Mouse (Mus musculus): ENCODE data around the gene Efna2. TPM values are rescaled to one million over a fixed set of nuclear protein-coding genes. Genes with fewer than 3 reads are reported as not detected.

Efna2 gene
- polyA plus RNA-seq, 1 experiment from 2014 or later, result 50.7 TPM

GRCm38 (mm10) chr10:80227877-80228775, 48.8 kb downstream of the Efna2 start:
- peaks cover 19% of the 10 kb centered on the region for H3K4me1 ChIP-seq (replicated peaks; ENCODE audit: control insufficient read depth, insufficient read depth, low read length)
- peak overlapping the region; percentile 97 for H3K9ac ChIP-seq (ENCODE audit: low read length)
- H3K9me3 ChIP-seq (ENCODE audit: control insufficient read depth, low read length), result no peaks in the 10 kb centered on the region
- no peaks in the 10 kb centered on the region; the same call in 1 of the 2 replicates for H3K36me3 ChIP-seq (ENCODE audit: control insufficient read depth, insufficient read depth, low read length)
- H3K4me3 ChIP-seq (ENCODE audit: low read depth, low read length), result peak overlapping the region; percentile 82
- H3K27ac ChIP-seq (ENCODE audit: low read depth, low read length), result peak overlapping the region; percentile 34; the same call in 1 of the 2 replicates
- ATAC-seq (replicated peaks; ENCODE audit: low FRiP score) (no peak), DNase-seq (ENCODE audit: low spot score) (no peak)
- H3K4me2 ChIP-seq (ENCODE audit: low read depth, low read length, severe bottlenecking), result peak overlapping the region; percentile 93
- no peaks in the 10 kb centered on the region for H3K27me3 ChIP-seq (ENCODE audit: control insufficient read depth, insufficient read depth, low read length)
- 72% methylated on average over 15 of the region's 15 CpGs for WGBS

GRCm38 (mm10) chr10:80236145-80236825, 57.0 kb downstream of the Efna2 start:
- Histone ChIP-seq H3K27ac (ENCODE audit: low read depth, low read length) (no peak overlapping the region), H3K36me3 (ENCODE audit: control insufficient read depth, insufficient read depth, low read length) (peaks cover 16% of the 10 kb centered on the region), H3K9me3 (ENCODE audit: control insufficient read depth, low read length) (no peaks in the 10 kb centered on the region), H3K27me3 (ENCODE audit: control insufficient read depth, insufficient read depth, low read length) (no peaks in the 10 kb centered on the region), H3K4me3 (ENCODE audit: low read depth, low read length) (no peak overlapping the region), H3K4me1 (replicated peaks; ENCODE audit: control insufficient read depth, insufficient read depth, low read length) (peaks cover 5% of the 10 kb centered on the region; the same call in 1 of the 2 replicates), H3K9ac (ENCODE audit: low read length) (no peak overlapping the region), H3K4me2 (ENCODE audit: low read depth, low read length, severe bottlenecking) (no peak overlapping the region)
- WGBS, result 95% methylated on average over 13 of the region's 13 CpGs
- no peak for DNase-seq (ENCODE audit: low spot score)
- no peak for ATAC-seq (replicated peaks; ENCODE audit: low FRiP score)

GRCm38 (mm10) chr10:80237020-80237419, 57.7 kb downstream of the Efna2 start:
- DNase-seq (ENCODE audit: low spot score), result no peak
- Histone ChIP-seq H3K36me3 (ENCODE audit: control insufficient read depth, insufficient read depth, low read length) (peaks cover 20% of the 10 kb centered on the region), H3K9ac (ENCODE audit: low read length) (no peak overlapping the region), H3K9me3 (ENCODE audit: control insufficient read depth, low read length) (no peaks in the 10 kb centered on the region), H3K4me2 (ENCODE audit: low read depth, low read length, severe bottlenecking) (no peak overlapping the region), H3K4me3 (ENCODE audit: low read depth, low read length) (no peak overlapping the region), H3K27me3 (ENCODE audit: control insufficient read depth, insufficient read depth, low read length) (no peaks in the 10 kb centered on the region), H3K4me1 (replicated peaks; ENCODE audit: control insufficient read depth, insufficient read depth, low read length) (peaks cover 5% of the 10 kb centered on the region; the same call in 1 of the 2 replicates), H3K27ac (ENCODE audit: low read depth, low read length) (no peak overlapping the region)
- 94% methylated on average over 4 of the region's 4 CpGs for WGBS
- ATAC-seq (replicated peaks; ENCODE audit: low FRiP score), result no peak

GRCm38 (mm10) chr10:80238306-80238705, 59.0 kb downstream of the Efna2 start:
- H3K9ac ChIP-seq (ENCODE audit: low read length), result no peak overlapping the region
- no peak overlapping the region for H3K4me2 ChIP-seq (ENCODE audit: low read depth, low read length, severe bottlenecking)
- no peak for DNase-seq (ENCODE audit: low spot score)
- H3K4me3 ChIP-seq (ENCODE audit: low read depth, low read length), result no peak overlapping the region
- H3K27me3 ChIP-seq (ENCODE audit: control insufficient read depth, insufficient read depth, low read length), result no peaks in the 10 kb centered on the region
- H3K27ac ChIP-seq (ENCODE audit: low read depth, low read length), result no peak overlapping the region
- H3K9me3 ChIP-seq (ENCODE audit: control insufficient read depth, low read length), result no peaks in the 10 kb centered on the region
- 89% methylated on average over 3 of the region's 3 CpGs for WGBS
- H3K36me3 ChIP-seq (ENCODE audit: control insufficient read depth, insufficient read depth, low read length), result peaks cover 21% of the 10 kb centered on the region
- peaks cover 3% of the 10 kb centered on the region; the same call in 1 of the 2 replicates for H3K4me1 ChIP-seq (replicated peaks; ENCODE audit: control insufficient read depth, insufficient read depth, low read length)
- ATAC-seq (replicated peaks; ENCODE audit: low FRiP score), result no peak

Other genes starting within 250 kb of the Efna2 start
- 111 and 112 TPM in 2 replicates for gene Wdr18, start 219.3 kb upstream of the Efna2 start, polyA plus RNA-seq (2014; fragmentation: Nextera tagmentation; extraction: Ambion mirVana)
- 0.29 and 0.33 TPM in 2 replicates for gene Grin3b, start 208.8 kb upstream of the Efna2 start, polyA plus RNA-seq (2014; fragmentation: Nextera tagmentation; extraction: Ambion mirVana)
- gene Tmem259, start 195.2 kb upstream of the Efna2 start, polyA plus RNA-seq (2014; fragmentation: Nextera tagmentation; extraction: Ambion mirVana), result 17.8 and 18.6 TPM in 2 replicates
- 160 and 182 TPM in 2 replicates for gene Cnn2, start 190.9 kb upstream of the Efna2 start, polyA plus RNA-seq (2014; fragmentation: Nextera tagmentation; extraction: Ambion mirVana)
- 3.4 and 3.9 TPM in 2 replicates for gene Abca7, start 183.0 kb upstream of the Efna2 start, polyA plus RNA-seq (2014; fragmentation: Nextera tagmentation; extraction: Ambion mirVana)
- gene Arhgap45, start 162.8 kb upstream of the Efna2 start, polyA plus RNA-seq (2014; fragmentation: Nextera tagmentation; extraction: Ambion mirVana), result 4.6 and 4.9 TPM in 2 replicates
- gene Polr2e, start 139.7 kb upstream of the Efna2 start, polyA plus RNA-seq (2014; fragmentation: Nextera tagmentation; extraction: Ambion mirVana), result 217 and 243 TPM in 2 replicates
- gene Gpx4, start 132.3 kb upstream of the Efna2 start, polyA plus RNA-seq (2014; fragmentation: Nextera tagmentation; extraction: Ambion mirVana), result 506 and 516 TPM in 2 replicates
- gene Sbno2, start 73.9 kb upstream of the Efna2 start, polyA plus RNA-seq (2014; fragmentation: Nextera tagmentation; extraction: Ambion mirVana), result 12.5 and 13.6 TPM in 2 replicates
- gene Stk11, start 63.7 kb upstream of the Efna2 start, polyA plus RNA-seq (2014; fragmentation: Nextera tagmentation; extraction: Ambion mirVana), result 26.5 and 31.6 TPM in 2 replicates
- 401 and 414 TPM in 2 replicates for gene Atp5d, start 40.9 kb upstream of the Efna2 start, polyA plus RNA-seq (2014; fragmentation: Nextera tagmentation; extraction: Ambion mirVana)
- 10.4 and 15.0 TPM in 2 replicates for gene Cbarp, start 38.6 kb upstream of the Efna2 start, polyA plus RNA-seq (2014; fragmentation: Nextera tagmentation; extraction: Ambion mirVana)
- 58.3 and 66.4 TPM in 2 replicates for gene Midn, start 31.2 kb upstream of the Efna2 start, polyA plus RNA-seq (2014; fragmentation: Nextera tagmentation; extraction: Ambion mirVana)
- gene Cirbp, start 13.5 kb upstream of the Efna2 start, polyA plus RNA-seq (2014; fragmentation: Nextera tagmentation; extraction: Ambion mirVana), result 82.0 and 83.4 TPM in 2 replicates
- 6.4 and 8.3 TPM in 2 replicates for gene 1600002K03Rik, start 6.5 kb upstream of the Efna2 start, polyA plus RNA-seq (2014; fragmentation: Nextera tagmentation; extraction: Ambion mirVana)
- gene Mum1, start 47.0 kb downstream of the Efna2 start, polyA plus RNA-seq (2014; fragmentation: Nextera tagmentation; extraction: Ambion mirVana), result 75.6 and 79.4 TPM in 2 replicates
- gene Ndufs7, start 69.6 kb downstream of the Efna2 start, polyA plus RNA-seq (2014; fragmentation: Nextera tagmentation; extraction: Ambion mirVana), result 219 and 265 TPM in 2 replicates
- gene Gamt, start 81.5 kb downstream of the Efna2 start, polyA plus RNA-seq (2014; fragmentation: Nextera tagmentation; extraction: Ambion mirVana), result 20.4 and 24.1 TPM in 2 replicates
- gene Dazap1, start 82.0 kb downstream of the Efna2 start, polyA plus RNA-seq (2014; fragmentation: Nextera tagmentation; extraction: Ambion mirVana), result 53.2 and 55.4 TPM in 2 replicates
- 858 and 895 TPM in 2 replicates for gene Rps15, start 113.0 kb downstream of the Efna2 start, polyA plus RNA-seq (2014; fragmentation: Nextera tagmentation; extraction: Ambion mirVana)
- 75.5 and 77.7 TPM in 2 replicates for gene Apc2, start 116.5 kb downstream of the Efna2 start, polyA plus RNA-seq (2014; fragmentation: Nextera tagmentation; extraction: Ambion mirVana)
- gene 2310011J03Rik, start 141.1 kb downstream of the Efna2 start, polyA plus RNA-seq (2014; fragmentation: Nextera tagmentation; extraction: Ambion mirVana), result 39.7 and 45.2 TPM in 2 replicates
- gene Pcsk4, start 150.0 kb downstream of the Efna2 start, polyA plus RNA-seq (2014; fragmentation: Nextera tagmentation; extraction: Ambion mirVana), result 3.8 and 4.5 TPM in 2 replicates
- gene Reep6, start 150.5 kb downstream of the Efna2 start, polyA plus RNA-seq (2014; fragmentation: Nextera tagmentation; extraction: Ambion mirVana), result 7.0 and 8.0 TPM in 2 replicates
- gene Adamtsl5, start 168.9 kb downstream of the Efna2 start, polyA plus RNA-seq (2014; fragmentation: Nextera tagmentation; extraction: Ambion mirVana), result 0.51 and 0.76 TPM in 2 replicates
- gene Plk5, start 177.0 kb downstream of the Efna2 start, polyA plus RNA-seq (2014; fragmentation: Nextera tagmentation; extraction: Ambion mirVana), result 0.36 and 0.87 TPM in 2 replicates
- gene Mex3d, start 208.2 kb downstream of the Efna2 start, polyA plus RNA-seq (2014; fragmentation: Nextera tagmentation; extraction: Ambion mirVana), result 13.3 and 15.9 TPM in 2 replicates
- 276 and 322 TPM in 2 replicates for gene Mbd3, start 220.1 kb downstream of the Efna2 start, polyA plus RNA-seq (2014; fragmentation: Nextera tagmentation; extraction: Ambion mirVana)
- gene Uqcr11, start 227.3 kb downstream of the Efna2 start, polyA plus RNA-seq (2014; fragmentation: Nextera tagmentation; extraction: Ambion mirVana), result 430 and 504 TPM in 2 replicates

All from forebrain, embryonic 11.5 days (tissue).